Mouse (Mus musculus) liver, adult 2 months (tissue): ENCODE results near the gene Scel.

Experiments used
- CTCF ChIP-seq: fragments of 200-500 bp; IDR thresholded peaks from 2 replicates; pipeline ENCODE4 v1.5.1; 2011; ENCODE audit warnings: low read depth, low read length, control low read depth
- POLR2A ChIP-seq: fragments of 200-500 bp; IDR thresholded peaks from 2 replicates; pipeline ENCODE4 v1.6.1; 2011; ENCODE audit warnings: low read length, control low read depth; ENCODE audit not compliant: insufficient read depth; ENCODE audit errors: extremely low read depth

DNA sequence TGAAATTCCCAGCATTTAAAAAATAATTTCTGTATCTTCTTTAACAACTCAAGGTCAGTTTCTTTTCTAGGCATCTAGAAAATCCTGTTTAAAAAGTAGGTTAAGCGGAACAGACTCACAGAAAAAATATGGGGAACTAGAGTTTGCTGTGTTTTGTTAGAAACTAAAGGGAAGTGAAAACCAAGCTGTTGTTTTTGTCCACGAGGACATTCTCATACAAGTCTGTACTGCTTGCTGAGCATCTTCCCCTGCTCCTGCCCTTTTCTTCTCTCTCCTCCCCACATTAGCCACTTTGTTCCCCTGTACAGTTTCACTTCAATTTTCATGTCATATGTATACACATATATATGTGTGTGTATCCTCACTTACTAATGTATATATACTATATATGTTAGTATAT lies 35.2 kb upstream of the Scel start:
- no peak for TF ChIP-seq CTCF
- TF ChIP-seq POLR2A, result no peak
